Mouse (Mus musculus) erythroblast, embryonic 14.5 days (primary cell): Measurements from ENCODE around the gene Ewsr1.

ENCODE experiments used
- GATA1 ChIP-seq: IDR thresholded peaks from 2 replicates; pipeline ENCODE4 v1.6.1; 2012; ENCODE audit warnings: low read length, inconsistent platforms, mixed read lengths
- TAL1 ChIP-seq: IDR thresholded peaks from 3 replicates; pipeline ENCODE4 v1.6.1; 2012; ENCODE audit warnings: low read length, inconsistent platforms, mixed read lengths

- no peak for TF ChIP-seq GATA1
- TF ChIP-seq TAL1, result no peak
Measured at GRCm38 (mm10) chr11:5064282-5065055, 34.6 kb downstream of the Ewsr1 start.
